8 mouse cellular contexts compared by ENCODE assay signal in the genomic region with DNA sequence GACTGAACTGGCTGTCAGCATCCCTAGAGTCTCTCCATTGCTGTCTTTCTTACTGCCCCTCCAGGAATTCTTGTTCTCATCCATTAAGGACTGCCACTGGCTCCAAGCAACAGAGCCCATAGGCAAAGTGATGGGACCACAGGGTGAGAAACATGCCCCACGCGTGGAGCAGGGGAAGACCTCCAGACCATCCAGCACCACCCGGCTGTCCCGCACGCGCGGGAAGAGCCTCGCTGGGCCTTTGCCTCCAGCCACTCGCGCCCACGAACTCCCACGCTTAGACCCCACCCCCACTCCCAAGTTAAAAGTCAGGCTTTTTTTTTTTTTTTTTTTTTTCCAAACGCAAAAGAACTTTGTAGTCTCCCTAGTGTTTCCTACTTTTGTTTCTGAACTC. TPM values are rescaled to one million over a fixed set of nuclear protein-coding genes. Genes with fewer than 3 reads are reported as not detected.
DNase-seq lines count a peak whose midpoint lies in the region; ATAC-seq and TF ChIP-seq lines count a peak whose summit lies in the region.

No protein-coding gene starts in this region.

- peaks cover 46% of the 10 kb centered on the region for H3K4me1 ChIP-seq in lung, embryonic 15.5 days
- peaks cover 5% of the 10 kb centered on the region for H3K4me1 ChIP-seq in forebrain, embryonic 11.5 days (replicated peaks; ENCODE audit: control insufficient read depth, insufficient read depth, low read length)
- peaks cover 25% of the 10 kb centered on the region for H3K4me1 ChIP-seq in intestine, embryonic 16.5 days (ENCODE audit: control insufficient read depth, insufficient read depth, low read length)
- peaks cover 6% of the 10 kb centered on the region; the same call in 1 of the 2 replicates for H3K4me1 ChIP-seq in midbrain, postnatal 0 days (ENCODE audit: insufficient read depth, low read length)

- intact Hi-C loops in gastrocnemius, postnatal 14 days (cut with DNase I; ENCODE audit: low total_unique reads), result no loop called here

- peak overlapping the region; percentile 92 for H3K9ac ChIP-seq in lung, embryonic 15.5 days
- H3K9ac ChIP-seq in forebrain, embryonic 11.5 days (ENCODE audit: low read length), result peak overlapping the region; percentile 72
- peak overlapping the region; percentile 95 for H3K9ac ChIP-seq in intestine, embryonic 16.5 days (ENCODE audit: low read depth, low read length)
- peak overlapping the region; percentile 61; the same call in 1 of the 2 replicates for H3K9ac ChIP-seq in midbrain, postnatal 0 days (replicated peaks; ENCODE audit: low read length, poor library complexity, severe bottlenecking)

- H3K9me3 ChIP-seq in lung, embryonic 15.5 days, result no peaks in the 10 kb centered on the region
- H3K9me3 ChIP-seq in forebrain, embryonic 11.5 days (ENCODE audit: control insufficient read depth, low read length), result no peaks in the 10 kb centered on the region
- H3K9me3 ChIP-seq in intestine, embryonic 16.5 days (ENCODE audit: control insufficient read depth, low read length), result no peaks in the 10 kb centered on the region
- no peaks in the 10 kb centered on the region for H3K9me3 ChIP-seq in midbrain, postnatal 0 days (ENCODE audit: low read length)

- ATAC-seq in lung, embryonic 15.5 days (ENCODE audit: borderline replicate concordance, extremely low read depth, low FRiP score, low TSS enrichment), result peak; percentile 7; the same call in 1 of the 2 replicates
- no peak for ATAC-seq in forebrain, embryonic 11.5 days (replicated peaks; ENCODE audit: low FRiP score)
- peak; percentile 5; the same call in 1 of the 2 replicates for ATAC-seq in intestine, embryonic 16.5 days
- no peak for ATAC-seq in midbrain, postnatal 0 days (ENCODE audit: low FRiP score)

- peak overlapping the region; percentile 87 for H3K27ac ChIP-seq in lung, embryonic 15.5 days
- no peak overlapping the region for H3K27ac ChIP-seq in forebrain, embryonic 11.5 days (ENCODE audit: low read depth, low read length)
- H3K27ac ChIP-seq in intestine, embryonic 16.5 days (ENCODE audit: low read length), result peak overlapping the region; percentile 88
- H3K27ac ChIP-seq in midbrain, postnatal 0 days (ENCODE audit: low read depth, low read length), result no peak overlapping the region

- H3K4me3 ChIP-seq in lung, embryonic 15.5 days, result peak overlapping the region; percentile 88
- H3K4me3 ChIP-seq in forebrain, embryonic 11.5 days (ENCODE audit: low read depth, low read length), result peak overlapping the region; percentile 56
- peak overlapping the region; percentile 91 for H3K4me3 ChIP-seq in intestine, embryonic 16.5 days (ENCODE audit: low read length)
- H3K4me3 ChIP-seq in midbrain, postnatal 0 days (ENCODE audit: low read depth, low read length), result peak overlapping the region; percentile 52

- no peaks in the 10 kb centered on the region for H3K36me3 ChIP-seq in lung, embryonic 15.5 days
- H3K36me3 ChIP-seq in forebrain, embryonic 11.5 days (ENCODE audit: control insufficient read depth, insufficient read depth, low read length), result no peaks in the 10 kb centered on the region
- no peaks in the 10 kb centered on the region for H3K36me3 ChIP-seq in intestine, embryonic 16.5 days (ENCODE audit: control insufficient read depth, insufficient read depth, low read length)
- H3K36me3 ChIP-seq in midbrain, postnatal 0 days (ENCODE audit: insufficient read depth, low read length), result no peaks in the 10 kb centered on the region

- 4% methylated on average over 13 of the region's 13 CpGs for WGBS in lung, embryonic 15.5 days
- 2% methylated on average over 13 of the region's 13 CpGs for WGBS in forebrain, embryonic 11.5 days
- WGBS in intestine, embryonic 16.5 days, result 4% methylated on average over 13 of the region's 13 CpGs
- WGBS in midbrain, postnatal 0 days, result 7% methylated on average over 13 of the region's 13 CpGs

- no peaks in the 10 kb centered on the region for H3K27me3 ChIP-seq in lung, embryonic 15.5 days
- H3K27me3 ChIP-seq in forebrain, embryonic 11.5 days (ENCODE audit: control insufficient read depth, insufficient read depth, low read length), result no peaks in the 10 kb centered on the region; the same call in 1 of the 2 replicates
- no peaks in the 10 kb centered on the region for H3K27me3 ChIP-seq in intestine, embryonic 16.5 days (replicated peaks; ENCODE audit: control insufficient read depth, insufficient read depth, low read length)
- H3K27me3 ChIP-seq in midbrain, postnatal 0 days (ENCODE audit: insufficient read depth, low read length), result peaks cover 8% of the 10 kb centered on the region; the same call in 1 of the 2 replicates

- no peak for TF ChIP-seq CTCF in midbrain, postnatal 0 days (IDR thresholded peaks at IDR 0.05)

- no peak for DNase-seq in lung, postnatal 14 days
- DNase-seq in forebrain, embryonic 11.5 days (ENCODE audit: low spot score), result peak; percentile 58
- DNase-seq in midbrain, postnatal 0 days (ENCODE audit: low spot score), result no peak
- DNase-seq in right cerebral cortex, postnatal 36 days (ENCODE audit: low spot score in 2 of 2), result no peak
- no peak for DNase-seq in gastrocnemius, postnatal 14 days
- no peak for DNase-seq in layer of hippocampus, postnatal 14 days (ENCODE audit: low spot score in 2 of 2)

- peak overlapping the region; percentile 96 for H3K4me2 ChIP-seq in lung, embryonic 15.5 days
- H3K4me2 ChIP-seq in forebrain, embryonic 11.5 days (ENCODE audit: low read depth, low read length, severe bottlenecking), result peak overlapping the region; percentile 99
- peak overlapping the region; percentile 88 for H3K4me2 ChIP-seq in intestine, embryonic 16.5 days (ENCODE audit: low read depth, low read length)
- peak overlapping the region; percentile 99 for H3K4me2 ChIP-seq in midbrain, postnatal 0 days (ENCODE audit: low read depth, low read length, poor library complexity, severe bottlenecking)

RNA-seq across cellular contexts. Expression of gene Lrrk1, which starts 0.7 kb away (rescaled TPM):
- 23.2 and 26.0 TPM in 2 replicates for polyA plus RNA-seq in lung, embryonic 15.5 days (2015; fragmentation: Nextera tagmentation; extraction: Ambion mirVana)
- polyA plus RNA-seq in forebrain, embryonic 11.5 days (2014; fragmentation: Nextera tagmentation; extraction: Ambion mirVana), result 3.3 and 5.2 TPM in 2 replicates
- 15.4 and 16.6 TPM in 2 replicates for polyA plus RNA-seq in intestine, embryonic 16.5 days (2015; fragmentation: Nextera tagmentation; extraction: Ambion mirVana)
- 3.0 and 3.8 TPM in 2 replicates for total RNA-seq in midbrain, postnatal 0 days (2014; rRNA removed)
- 2.1 and 2.2 TPM in 2 replicates for polyA plus RNA-seq in midbrain, postnatal 0 days (2015; fragmentation: Nextera tagmentation; extraction: Ambion mirVana)
- 1 to 10 TPM; 4.8 to 6.9 TPM for total RNA-seq in gastrocnemius, postnatal 14 days (2021)
- 1 to 10 TPM; 2.5 to 3.6 TPM for total RNA-seq in layer of hippocampus, postnatal 14 days (2021)

RNA-seq across cellular contexts. Expression of gene Gm10974, which starts 21.7 kb away (rescaled TPM):
- not detected in 2 replicates for polyA plus RNA-seq in lung, embryonic 15.5 days (2015; fragmentation: Nextera tagmentation; extraction: Ambion mirVana)
- polyA plus RNA-seq in forebrain, embryonic 11.5 days (2014; fragmentation: Nextera tagmentation; extraction: Ambion mirVana), result not detected in 2 replicates
- polyA plus RNA-seq in intestine, embryonic 16.5 days (2015; fragmentation: Nextera tagmentation; extraction: Ambion mirVana), result not detected in 2 replicates
- not detected in 2 replicates for total RNA-seq in midbrain, postnatal 0 days (2014; rRNA removed)
- not detected in 2 replicates for polyA plus RNA-seq in midbrain, postnatal 0 days (2015; fragmentation: Nextera tagmentation; extraction: Ambion mirVana)
- total RNA-seq in gastrocnemius, postnatal 14 days (2021), result not detected
- not detected for total RNA-seq in layer of hippocampus, postnatal 14 days (2021)

RNA-seq across cellular contexts. Expression of gene Aldh1a3, which starts 39.9 kb away (rescaled TPM):
- 1.3 TPM in 2 replicates for polyA plus RNA-seq in lung, embryonic 15.5 days (2015; fragmentation: Nextera tagmentation; extraction: Ambion mirVana)
- polyA plus RNA-seq in forebrain, embryonic 11.5 days (2014; fragmentation: Nextera tagmentation; extraction: Ambion mirVana), result 2.2 and 3.7 TPM in 2 replicates
- 27.0 and 27.4 TPM in 2 replicates for polyA plus RNA-seq in intestine, embryonic 16.5 days (2015; fragmentation: Nextera tagmentation; extraction: Ambion mirVana)
- 0.85 and 1.5 TPM in 2 replicates for total RNA-seq in midbrain, postnatal 0 days (2014; rRNA removed)
- 0.59 and 1.1 TPM in 2 replicates for polyA plus RNA-seq in midbrain, postnatal 0 days (2015; fragmentation: Nextera tagmentation; extraction: Ambion mirVana)
- total RNA-seq in gastrocnemius, postnatal 14 days (2021), result 1 to 10 TPM; 2.1 to 6.0 TPM
- total RNA-seq in layer of hippocampus, postnatal 14 days (2021), result 1 to 10 TPM; 1.6 TPM

Comparison
In these comparisons a context has a peak if more than half of its experiments do, and no peak if none do; other contexts are left out.
1. ATAC-seq: peak in lung, embryonic 15.5 days (single experiment) and intestine, embryonic 16.5 days (single experiment); none in forebrain, embryonic 11.5 days (single experiment) and midbrain, postnatal 0 days (single experiment).
2. H3K27ac ChIP-seq: peak in lung, embryonic 15.5 days (single experiment) and intestine, embryonic 16.5 days (single experiment); none in forebrain, embryonic 11.5 days (single experiment) and midbrain, postnatal 0 days (single experiment).
3. Peak in every context shown above with its lines, with median percentiles within 50 percentile points of each other: H3K4me2 ChIP-seq, H3K4me3 ChIP-seq and H3K9ac ChIP-seq.